Mouse (Mus musculus) midbrain, embryonic 12.5 days (tissue): ENCODE data around the gene Pgc. TPM values are rescaled to one million over a fixed set of nuclear protein-coding genes. Genes with fewer than 3 reads are reported as not detected.

Source experiments
- ATAC-seq: fragments of 200-750 bp; cut with Nextera tagmentation; 2 replicates; pipeline ENCODE4 v1.8.0; 2017; ENCODE audit warnings: low read depth, moderate TSS enrichment, moderate library complexity; ENCODE audit not compliant: low FRiP score
- H3K27ac ChIP-seq: fragments of 300-500 bp; sonication (generic); replicated peaks from 2 replicates; pipeline ENCODE4 v1.5.1; 2016; ENCODE audit warnings: mild to moderate bottlenecking
- H3K27me3 ChIP-seq: fragments of 300-500 bp; sonication (generic); 2 replicates; pipeline ENCODE4 v1.6.1; 2016; ENCODE audit warnings: mild to moderate bottlenecking
- H3K36me3 ChIP-seq: fragments of 300-500 bp; sonication (generic); 2 replicates; pipeline ENCODE4 v1.6.1; 2016
- H3K4me1 ChIP-seq: fragments of 300-500 bp; sonication (generic); 2 replicates; pipeline ENCODE4 v1.6.1; 2016
- H3K4me2 ChIP-seq: fragments of 300-500 bp; sonication (generic); replicated peaks from 2 replicates; pipeline ENCODE4 v1.6.1; 2016; ENCODE audit warnings: mild to moderate bottlenecking, moderate library complexity
- H3K4me3 ChIP-seq: fragments of 300-500 bp; sonication (generic); 2 replicates; pipeline ENCODE4 v1.5.1; 2016; ENCODE audit warnings: mild to moderate bottlenecking
- H3K9ac ChIP-seq: fragments of 300-500 bp; sonication (generic); replicated peaks from 2 replicates; pipeline ENCODE4 v1.6.1; 2016; ENCODE audit warnings: mild to moderate bottlenecking, moderate library complexity
- H3K9me3 ChIP-seq: fragments of 300-500 bp; sonication (generic); 2 replicates; pipeline ENCODE4 v1.6.1; 2016; ENCODE audit warnings: mild to moderate bottlenecking
- WGBS: fragments of 180-500 bp; shearing (Covaris S2); methylation state at CpG from one replicate; pipeline ENCODE4 v1.1.7; 2016; 5-methylcytosine and 5-hydroxymethylcytosine counted together
- polyA plus RNA-seq: library from polyadenylated mRNA; unstranded; fragments of >200 nt; fragmentation: Nextera tagmentation; extraction: Ambion mirVana; gene quantifications from 2 replicates; pipeline ENCODE4 v1.2.1, GENCODE M21; 2016

Pgc gene
- polyA plus RNA-seq, 1 experiment from 2014 or later, result not detected

DNA sequence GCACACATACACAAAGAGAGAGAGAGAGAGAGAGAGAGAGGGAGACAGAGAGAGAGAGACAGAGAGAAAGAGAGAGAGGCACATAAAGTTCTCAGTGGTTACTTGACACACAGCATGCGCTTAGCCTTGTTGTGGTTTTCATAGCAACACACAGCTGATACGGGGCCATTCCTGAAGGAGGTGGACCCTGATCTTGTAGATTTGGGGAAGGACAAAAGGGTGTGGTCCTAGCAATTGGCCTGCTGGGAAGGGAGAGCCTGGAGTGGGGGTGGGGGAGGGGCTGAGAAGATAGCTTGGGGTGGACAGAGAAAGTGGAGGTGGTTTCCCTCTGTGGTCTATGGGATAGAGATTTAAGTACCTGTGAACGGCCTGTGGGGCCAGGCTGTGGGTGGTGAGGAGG lies 16.6 kb upstream of the Pgc start:
- ATAC-seq, result no peak
- Histone ChIP-seq H3K4me2 (no peak overlapping the region), H3K9me3 (no peaks in the 10 kb centered on the region), H3K27me3 (no peaks in the 10 kb centered on the region), H3K4me3 (no peak overlapping the region), H3K36me3 (no peaks in the 10 kb centered on the region), H3K9ac (no peak overlapping the region), H3K4me1 (no peaks in the 10 kb centered on the region), H3K27ac (no peak overlapping the region)
- 79% methylated on average over 3 of the region's 3 CpGs for WGBS

DNA sequence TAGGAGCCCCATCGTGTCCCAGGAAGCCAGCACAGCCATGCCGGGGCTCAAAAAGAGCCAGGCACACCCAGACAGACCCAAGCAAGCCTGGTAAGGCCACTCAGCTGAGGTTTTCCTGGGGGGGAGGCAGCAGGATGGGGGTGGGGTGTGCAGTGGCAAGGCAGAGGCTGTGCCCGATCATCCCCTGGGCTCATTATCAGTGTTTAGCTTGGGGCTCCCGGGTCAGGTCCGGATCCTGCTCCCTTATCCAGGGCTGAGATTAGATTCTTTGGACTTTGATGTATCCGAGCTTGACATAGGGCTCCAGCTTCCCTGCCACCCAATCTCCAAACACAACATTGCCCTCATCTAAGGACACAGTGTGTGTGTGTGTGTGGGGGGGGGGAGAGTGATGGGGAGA lies 14.8 kb upstream of the Pgc start:
- 67% methylated on average over 6 of the region's 6 CpGs for WGBS
- ATAC-seq, result no peak
- no peak overlapping the region for H3K4me3 ChIP-seq
- H3K4me2 ChIP-seq, result no peak overlapping the region
- no peaks in the 10 kb centered on the region for H3K27me3 ChIP-seq
- H3K27ac ChIP-seq, result no peak overlapping the region
- no peaks in the 10 kb centered on the region for H3K9me3 ChIP-seq
- H3K36me3 ChIP-seq, result no peaks in the 10 kb centered on the region
- H3K4me1 ChIP-seq, result no peaks in the 10 kb centered on the region
- no peak overlapping the region for H3K9ac ChIP-seq

GRCm38 (mm10) chr17:47712889-47713571 lies 13.6 kb upstream of the Pgc start:
- H3K4me3 ChIP-seq, result no peak overlapping the region
- no peak for ATAC-seq
- H3K36me3 ChIP-seq, result no peaks in the 10 kb centered on the region
- no peaks in the 10 kb centered on the region for H3K9me3 ChIP-seq
- no peak overlapping the region for H3K4me2 ChIP-seq
- 0 out of 2 replicates have a peak, but pooled peaks cover 1% of the 10 kb centered on the region for H3K27me3 ChIP-seq
- no peak overlapping the region for H3K9ac ChIP-seq
- no peaks in the 10 kb centered on the region for H3K4me1 ChIP-seq
- WGBS, result 50% methylated on average over 10 of the region's 22 CpGs
- H3K27ac ChIP-seq, result no peak overlapping the region

DNA sequence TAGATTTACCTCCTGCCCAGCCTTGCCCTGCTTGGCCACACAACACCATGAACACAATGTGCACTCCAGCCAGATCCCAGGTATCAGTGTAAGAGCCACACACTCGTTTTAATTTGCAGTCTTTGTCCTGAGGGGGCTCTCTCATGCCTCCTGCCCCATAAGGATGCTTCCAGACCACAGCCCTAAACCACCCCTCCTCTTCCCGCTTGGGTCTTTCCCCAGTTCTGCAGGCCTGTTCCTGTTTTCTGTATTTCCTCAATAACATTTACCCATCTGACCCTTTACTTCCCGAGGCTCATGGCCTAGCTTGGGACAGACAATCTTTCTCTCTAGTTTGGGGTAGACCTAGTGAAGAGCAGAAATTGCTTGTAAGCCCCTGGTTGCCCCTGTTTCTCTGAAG lies 11.6 kb upstream of the Pgc start:
- Histone ChIP-seq H3K4me1 (no peaks in the 10 kb centered on the region), H3K4me2 (no peak overlapping the region), H3K9ac (no peak overlapping the region), H3K4me3 (no peak overlapping the region), H3K9me3 (no peaks in the 10 kb centered on the region), H3K27me3 (0 out of 2 replicates have a peak, but pooled peaks cover 3% of the 10 kb centered on the region), H3K27ac (no peak overlapping the region), H3K36me3 (no peaks in the 10 kb centered on the region)
- ATAC-seq, result no peak
- WGBS, result 72% methylated on average over 3 of the region's 3 CpGs

GRCm38 (mm10) chr17:47721183-47721582 lies 5.5 kb upstream of the Pgc start:
- WGBS, result 86% methylated on average over 4 of the region's 4 CpGs
- H3K4me1 ChIP-seq, result no peaks in the 10 kb centered on the region
- no peak for ATAC-seq
- H3K27ac ChIP-seq, result no peak overlapping the region
- no peak overlapping the region for H3K4me3 ChIP-seq
- no peaks in the 10 kb centered on the region for H3K36me3 ChIP-seq
- H3K4me2 ChIP-seq, result no peak overlapping the region
- 0 out of 2 replicates have a peak, but pooled peaks cover 3% of the 10 kb centered on the region for H3K27me3 ChIP-seq
- H3K9ac ChIP-seq, result no peak overlapping the region
- H3K9me3 ChIP-seq, result no peaks in the 10 kb centered on the region

DNA sequence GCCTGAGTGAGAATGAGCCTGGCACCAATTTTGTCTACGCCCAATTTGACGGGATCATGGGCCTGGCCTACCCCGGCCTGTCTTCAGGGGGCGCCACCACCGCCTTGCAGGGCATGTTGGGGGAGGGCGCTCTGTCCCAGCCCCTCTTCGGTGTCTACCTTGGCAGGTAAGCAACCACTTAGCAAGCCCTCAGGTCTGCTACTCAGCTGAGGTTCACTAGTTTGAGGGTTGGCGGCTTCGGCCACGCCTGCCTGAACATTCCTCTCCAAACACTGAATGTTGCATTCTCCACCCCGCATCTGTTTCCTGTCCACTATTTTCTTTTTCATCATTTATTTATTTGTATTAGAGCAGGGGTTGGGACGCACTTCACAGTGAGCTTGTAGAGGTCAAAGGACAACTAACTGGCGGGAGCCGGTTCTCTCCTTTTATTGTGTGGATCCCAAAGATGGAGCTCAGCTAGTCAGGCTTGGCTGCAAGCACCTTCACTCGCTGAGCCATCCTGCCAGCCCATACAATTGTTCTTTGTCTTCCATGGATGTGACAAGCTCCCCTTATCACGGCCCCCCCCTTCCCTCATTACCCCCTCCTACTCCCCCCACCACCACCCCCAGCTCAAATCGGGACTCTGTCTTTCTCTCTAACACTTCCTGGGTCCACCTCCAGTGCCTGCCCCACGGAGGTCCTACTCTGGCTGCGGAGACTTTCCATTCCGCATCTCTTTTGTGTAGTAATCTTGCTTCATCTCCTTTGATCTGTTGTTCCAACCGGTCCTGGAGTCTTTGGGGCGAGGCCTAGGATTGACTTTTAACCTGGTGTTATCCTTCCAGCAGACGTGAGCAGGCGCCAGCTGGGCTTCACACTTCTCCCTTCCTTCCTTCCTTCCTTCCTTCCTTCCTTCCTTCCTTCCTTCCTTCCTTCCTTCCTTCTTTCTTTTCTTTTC lies 4.3 kb downstream of the Pgc start:
- Histone ChIP-seq H3K36me3 (no peaks in the 10 kb centered on the region), H3K9ac (no peak overlapping the region), H3K27me3 (no peaks in the 10 kb centered on the region; the same call in 1 of the 2 replicates), H3K4me2 (no peak overlapping the region), H3K4me3 (no peak overlapping the region), H3K9me3 (no peaks in the 10 kb centered on the region), H3K27ac (no peak overlapping the region), H3K4me1 (no peaks in the 10 kb centered on the region)
- WGBS, result 43% methylated on average over 24 of the region's 24 CpGs
- ATAC-seq, result no peak

DNA sequence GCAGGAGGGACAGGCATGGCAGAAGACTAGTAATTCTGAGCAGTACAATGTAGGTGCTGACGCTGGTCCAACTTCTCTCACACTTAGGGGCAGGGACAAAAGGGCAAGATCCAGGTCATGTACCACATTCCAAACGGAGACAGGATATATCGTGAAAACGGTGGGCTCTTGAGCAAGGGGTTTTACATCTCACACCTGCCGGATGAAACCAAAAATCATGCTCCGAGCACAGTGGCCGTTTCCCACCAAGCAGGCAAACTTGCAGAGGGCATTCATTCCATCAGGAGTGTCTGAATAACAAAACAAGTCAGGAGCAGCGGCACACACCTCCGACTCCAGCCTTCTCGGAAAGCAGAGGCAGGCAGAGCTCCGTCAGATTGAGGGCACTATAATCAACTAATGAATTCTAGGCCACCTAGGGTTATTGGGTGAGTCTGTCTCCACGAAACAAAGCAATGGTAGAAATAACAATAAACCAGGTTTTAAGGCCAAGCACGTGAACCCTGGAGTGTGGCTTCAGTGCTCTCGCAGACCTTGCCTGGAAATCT lies 9.0 kb downstream of the Pgc start:
- Histone ChIP-seq H3K4me1 (peaks cover 26% of the 10 kb centered on the region), H3K9me3 (no peaks in the 10 kb centered on the region), H3K27me3 (peaks cover 37% of the 10 kb centered on the region), H3K36me3 (no peaks in the 10 kb centered on the region), H3K27ac (no peak overlapping the region), H3K9ac (no peak overlapping the region), H3K4me2 (no peak overlapping the region), H3K4me3 (no peak overlapping the region)
- ATAC-seq, result no peak
- 72% methylated on average over 14 of the region's 14 CpGs for WGBS

DNA sequence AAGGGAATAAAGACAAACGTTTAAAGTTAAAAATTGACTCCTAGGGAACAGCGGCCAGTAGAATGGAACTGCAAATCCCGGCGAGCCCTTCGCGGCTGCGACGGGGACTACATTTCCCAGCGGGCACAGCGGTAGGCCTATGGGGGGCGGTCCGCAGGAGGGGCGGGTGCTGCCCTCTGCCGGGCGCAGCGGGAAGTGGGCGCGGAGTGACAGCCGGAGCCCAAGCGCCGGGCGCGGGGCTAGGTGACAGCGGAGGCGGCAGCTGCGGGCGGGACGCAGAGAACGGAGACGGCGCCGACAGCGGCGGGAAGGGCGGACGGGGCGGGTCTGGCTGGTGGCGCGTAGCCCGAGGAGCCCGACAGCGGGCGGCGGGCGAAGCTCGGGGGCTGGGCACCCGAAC lies 10.2 kb downstream of the Pgc start, which contains the start of gene Tfeb:
TSS of gene Tfeb (plus strand) at position 175 of the 400 bp plus-strand sequence.
- H3K4me2 ChIP-seq, result peak within 1 kb of the TSS; percentile 91
- peak within 1 kb of the TSS; percentile 56 for H3K4me3 ChIP-seq
- H3K9ac ChIP-seq, result peak within 1 kb of the TSS; percentile 59
- no peaks in the 10 kb centered on the region for H3K9me3 ChIP-seq
- H3K27me3 ChIP-seq, result peaks cover 49% of the 10 kb centered on the region
- peak; percentile 81 for ATAC-seq
- no peak within 1 kb of the TSS for H3K27ac ChIP-seq
- WGBS, result under 1% methylated on average over 44 of the region's 47 CpGs
- no peaks in the 10 kb centered on the region for H3K36me3 ChIP-seq
- peaks cover 26% of the 10 kb centered on the region for H3K4me1 ChIP-seq

DNA sequence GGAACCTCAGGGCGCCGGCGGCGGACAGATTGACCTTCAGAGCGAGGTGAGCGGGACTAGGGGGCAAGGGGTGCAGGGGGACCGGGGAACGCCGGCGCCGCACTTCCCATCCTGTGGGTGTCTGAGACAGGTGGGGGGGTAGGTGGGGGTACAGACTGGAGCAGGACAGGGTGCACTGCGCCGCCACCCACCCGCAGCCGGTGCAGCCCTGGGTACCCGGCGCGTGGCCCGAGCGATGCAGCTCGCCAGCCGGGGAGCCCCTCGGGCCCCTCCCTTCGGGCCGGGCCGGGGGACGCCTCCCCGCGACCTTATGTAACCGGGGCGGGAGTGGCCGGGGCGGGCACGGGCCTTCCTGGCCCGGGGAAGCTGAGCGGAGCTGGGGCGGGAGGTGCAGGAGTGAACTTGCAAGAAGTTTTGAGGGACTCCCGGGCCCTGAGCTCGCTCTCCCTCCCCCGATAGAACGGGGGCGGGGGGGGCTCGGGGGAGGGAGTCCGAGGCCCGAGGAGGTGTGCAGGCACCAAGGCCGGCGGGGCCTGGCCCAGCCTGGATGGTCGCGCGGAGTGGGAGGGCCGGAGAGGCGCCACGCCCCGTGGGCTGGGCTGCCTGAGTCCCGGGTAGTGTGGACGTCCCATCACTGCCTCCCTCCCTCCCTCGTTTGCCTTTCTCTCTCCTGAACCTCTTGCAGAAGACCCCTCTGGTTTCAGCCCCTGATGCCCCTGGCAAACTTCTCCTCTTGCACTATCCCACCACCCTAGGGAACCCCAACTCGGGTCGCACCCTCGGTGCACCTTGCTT lies 10.8 kb downstream of the Pgc start:
- under 1% methylated on average over 45 of the region's 60 CpGs for WGBS
- Histone ChIP-seq H3K27me3 (peaks cover 50% of the 10 kb centered on the region), H3K4me1 (peaks cover 26% of the 10 kb centered on the region), H3K9me3 (no peaks in the 10 kb centered on the region), H3K4me3 (peak overlapping the region; percentile 56), H3K36me3 (no peaks in the 10 kb centered on the region), H3K9ac (peak overlapping the region; percentile 59), H3K27ac (no peak overlapping the region), H3K4me2 (peak overlapping the region; percentile 91)
- ATAC-seq, result peak; percentile 69

DNA sequence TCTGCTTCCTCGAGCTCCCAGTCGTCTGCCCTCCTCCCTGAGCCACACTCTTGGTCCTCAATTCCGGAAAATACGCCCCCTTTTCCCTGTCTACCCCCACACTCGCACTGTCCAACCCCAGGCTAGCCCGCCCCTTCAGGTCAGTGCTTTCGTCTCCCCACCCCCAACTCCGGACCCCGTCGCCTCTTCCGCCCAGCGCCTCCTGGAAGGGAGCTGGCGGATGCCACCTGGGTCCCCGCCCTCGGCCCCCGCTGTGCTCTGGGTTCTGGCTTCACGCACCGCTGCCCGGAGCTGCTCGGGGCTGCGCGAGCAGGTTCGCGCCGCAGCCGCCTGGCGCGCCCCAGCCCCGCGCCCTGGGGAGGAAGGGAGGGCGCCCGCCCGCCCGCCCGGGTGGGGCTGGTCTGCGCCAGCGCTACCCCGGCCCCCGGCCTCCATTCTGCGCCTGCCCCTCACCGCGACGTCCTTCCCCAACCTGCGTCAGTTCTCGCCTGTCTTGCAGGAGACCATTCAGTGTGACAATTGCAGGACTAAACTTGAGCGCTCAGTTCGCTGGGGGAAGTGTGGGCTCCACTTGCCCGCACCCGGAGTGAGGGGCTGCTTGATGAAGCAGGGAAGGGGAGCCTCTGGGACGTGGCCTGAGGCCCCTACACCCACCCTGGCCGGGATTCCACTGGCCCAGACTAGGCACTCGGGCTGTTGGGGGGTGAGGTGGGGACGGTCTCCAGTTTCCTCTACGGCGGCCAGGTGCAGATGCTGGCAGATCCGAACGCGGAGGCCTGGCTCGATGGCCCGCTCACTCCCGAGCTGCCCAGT lies 11.6 kb downstream of the Pgc start:
- Histone ChIP-seq H3K4me1 (peaks cover 26% of the 10 kb centered on the region), H3K36me3 (no peaks in the 10 kb centered on the region), H3K9ac (peak overlapping the region; percentile 59), H3K4me3 (peak overlapping the region; percentile 56), H3K27me3 (peaks cover 50% of the 10 kb centered on the region), H3K27ac (no peak overlapping the region), H3K9me3 (no peaks in the 10 kb centered on the region), H3K4me2 (peak overlapping the region; percentile 91)
- WGBS, result under 1% methylated on average over 51 of the region's 61 CpGs
- peak; percentile 42 for ATAC-seq
